Mouse (Mus musculus) intestine, embryonic 16.5 days (tissue): Measurements from ENCODE around the gene Mtnr1a. TPM values are rescaled to one million over a fixed set of nuclear protein-coding genes. Genes with fewer than 3 reads are reported as not detected.

Experiments
- polyA plus RNA-seq: library from polyadenylated mRNA; unstranded; fragments of >200 nt; fragmentation: Nextera tagmentation; extraction: Ambion mirVana; gene quantifications from 2 replicates; pipeline ENCODE4 v1.2.1, GENCODE M21; 2015

The Mtnr1a gene
- polyA plus RNA-seq, 1 experiment from 2014 or later = 0.49 TPM

Other genes with a start within 250 kb of the Mtnr1a start
- 10.8 and 11.4 TPM in 2 replicates for gene Fat1, start 133.7 kb upstream of the Mtnr1a start, polyA plus RNA-seq
- 0.40 and 0.72 TPM in 2 replicates for gene F11, start 192.9 kb downstream of the Mtnr1a start, polyA plus RNA-seq
- gene Klkb1, start 225.7 kb downstream of the Mtnr1a start, polyA plus RNA-seq = 0.07 and 0.09 TPM in 2 replicates
- gene Gm45753, start 239.3 kb downstream of the Mtnr1a start, polyA plus RNA-seq = 0.13 and 0.54 TPM in 2 replicates